Mouse (Mus musculus): ENCODE measurements at regions not wholly inside any gene's neighbourhood (a gene's known extent, or its start where the extent isn't known, plus 50 kb on each side); places are given as distances from the start of the nearest gene placed in this dataset.
A peak's percentile ranks its signal among the peaks of the same experiment; 100 is the strongest.

DNA sequence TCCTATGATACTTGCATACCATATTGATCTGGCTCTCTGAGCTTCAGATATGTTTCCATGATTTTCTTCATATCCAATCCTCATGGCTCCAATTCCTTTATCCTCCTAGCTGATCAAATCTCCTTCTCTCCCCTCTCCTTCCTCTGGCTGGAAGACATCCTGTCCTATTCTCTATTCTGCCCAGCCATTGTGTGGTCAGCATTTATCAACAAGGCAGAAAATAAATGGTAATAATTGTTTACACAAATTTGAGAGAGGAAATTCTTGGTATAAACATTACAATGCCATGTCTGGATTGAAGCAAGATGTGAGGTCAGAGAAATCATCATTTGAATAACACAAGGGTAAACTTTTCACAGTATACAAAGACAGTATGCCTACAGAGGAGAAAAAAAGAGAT is 158.2 kb downstream of the Naf1 start:
- intact Hi-C loops (cut with DNase I): loop anchor here (10.0 kb wide), 1 partner anchor 323 kb away; the partner anchor contains the start of gene Npy1r
- no peak for DNase-seq

DNA sequence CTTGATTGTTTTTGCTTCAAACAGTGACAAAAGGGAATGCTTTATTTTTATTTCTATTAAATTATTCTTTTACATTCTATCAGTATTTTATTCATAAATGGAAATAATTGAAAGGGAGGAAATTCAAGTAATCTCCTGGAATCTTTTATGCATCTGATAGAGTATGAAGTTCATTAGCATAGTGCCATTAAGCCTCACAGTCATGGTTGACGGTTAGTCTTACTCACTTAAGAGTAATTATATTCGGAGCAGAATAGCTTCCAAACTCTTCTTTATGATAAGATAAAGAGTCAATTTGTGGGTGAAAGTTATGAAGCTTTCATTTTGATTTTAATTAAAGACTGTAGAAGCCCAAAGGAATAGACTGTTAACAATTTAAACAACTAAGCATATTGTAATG is 172.8 kb downstream of the Naf1 start:
- intact Hi-C loops (cut with DNase I): loop anchor here (1.0 kb wide), 1 partner anchor 13 kb away; no protein-coding TSS in a partner anchor
- no peak for DNase-seq

DNA sequence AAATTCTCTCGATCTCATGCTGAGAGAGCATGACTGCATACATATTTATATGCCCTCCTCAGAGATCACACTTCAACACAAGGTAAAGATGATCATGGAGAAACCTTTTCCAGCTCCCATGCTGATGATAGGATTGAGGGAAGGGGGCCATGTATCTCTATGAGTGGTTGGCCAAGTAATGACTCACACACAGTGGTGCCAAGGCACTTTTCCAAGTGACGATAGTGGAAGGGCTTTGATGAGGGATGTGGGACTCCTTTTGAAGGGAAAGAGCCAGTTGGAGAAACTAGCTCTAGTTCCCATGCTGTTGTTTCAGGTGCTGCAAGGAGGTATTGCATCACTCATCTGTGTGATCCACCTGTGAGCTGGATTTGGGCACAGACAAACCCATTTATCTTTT is 201.5 kb downstream of the Naf1 start:
- peak; percentile 1 to 4 for DNase-seq
- intact Hi-C loops (cut with DNase I): no loop called here

DNA sequence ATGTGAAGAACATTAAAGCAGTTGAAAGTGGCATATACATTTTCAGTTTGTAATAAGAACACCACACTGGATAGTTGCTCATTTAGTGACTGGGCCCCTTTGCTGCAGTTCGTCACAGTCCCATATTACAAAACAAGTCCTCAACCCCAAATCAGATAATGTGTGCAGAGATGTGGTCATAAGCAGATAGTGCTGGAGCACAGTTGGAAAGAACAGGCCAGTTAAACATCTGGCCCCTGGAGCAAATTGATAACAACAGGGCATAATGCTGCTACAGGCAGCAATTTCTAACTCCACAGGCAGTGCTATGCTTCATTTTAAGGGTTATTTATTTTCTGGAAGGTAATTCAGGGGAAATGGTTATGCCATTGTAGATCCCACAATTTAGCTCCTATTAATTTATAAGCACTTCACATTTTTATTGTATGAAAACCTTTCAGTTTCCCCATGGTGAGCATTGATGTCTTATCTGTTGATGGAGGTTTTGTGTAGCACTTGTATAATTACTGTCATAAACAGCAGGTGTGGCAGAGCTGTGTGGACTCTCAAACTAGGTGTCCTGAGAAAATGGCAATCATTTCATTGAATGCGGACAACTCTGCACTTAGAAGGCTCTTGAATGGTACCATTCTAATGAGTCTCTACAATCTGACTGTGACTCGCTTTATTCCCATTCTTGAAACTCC is 208.2 kb downstream of the Naf1 start:
- no peak for DNase-seq
- intact Hi-C loops (cut with DNase I): no loop called here

DNA sequence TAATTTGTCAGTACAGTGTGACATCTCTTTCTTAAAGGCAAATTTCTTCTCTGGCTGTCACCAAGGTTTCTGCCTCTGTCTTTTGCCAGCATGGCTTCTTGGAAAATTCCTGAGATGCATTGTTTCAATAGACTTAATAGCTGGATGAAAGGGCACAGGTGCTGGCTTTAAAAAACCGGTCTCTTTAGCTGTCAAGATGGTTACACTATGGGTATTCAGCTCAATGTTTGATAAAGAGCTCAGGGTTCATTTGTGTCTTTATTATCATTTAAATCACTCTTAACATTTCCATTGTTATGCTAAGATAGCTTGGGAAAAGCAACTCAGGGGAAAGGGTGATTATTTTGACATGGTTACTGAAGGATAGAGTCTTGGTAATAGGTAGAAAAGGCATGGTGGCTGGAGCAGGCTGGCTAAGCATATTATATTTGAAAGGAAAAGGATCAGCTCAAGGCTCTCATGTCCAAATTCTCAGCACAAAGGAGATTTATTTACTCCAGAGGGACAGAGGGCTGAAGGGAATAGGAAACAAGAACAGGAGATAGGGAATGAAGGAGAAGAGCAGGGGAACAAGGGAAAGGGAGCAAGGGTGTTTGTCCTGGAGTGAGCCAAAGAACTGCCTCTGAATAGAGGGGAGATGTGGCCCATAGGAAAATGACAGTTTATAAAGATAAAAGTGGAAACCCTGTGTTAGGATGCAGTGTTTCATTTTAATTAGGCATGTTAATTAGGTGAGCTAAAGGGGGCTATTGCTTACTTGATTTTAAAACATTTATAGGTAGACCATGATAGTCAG is 226.4 kb downstream of the Naf1 start:
- no peak for DNase-seq
- intact Hi-C loops (cut with DNase I): no loop called here

All from heart, postnatal 10 days (tissue).